In the genomic region with DNA sequence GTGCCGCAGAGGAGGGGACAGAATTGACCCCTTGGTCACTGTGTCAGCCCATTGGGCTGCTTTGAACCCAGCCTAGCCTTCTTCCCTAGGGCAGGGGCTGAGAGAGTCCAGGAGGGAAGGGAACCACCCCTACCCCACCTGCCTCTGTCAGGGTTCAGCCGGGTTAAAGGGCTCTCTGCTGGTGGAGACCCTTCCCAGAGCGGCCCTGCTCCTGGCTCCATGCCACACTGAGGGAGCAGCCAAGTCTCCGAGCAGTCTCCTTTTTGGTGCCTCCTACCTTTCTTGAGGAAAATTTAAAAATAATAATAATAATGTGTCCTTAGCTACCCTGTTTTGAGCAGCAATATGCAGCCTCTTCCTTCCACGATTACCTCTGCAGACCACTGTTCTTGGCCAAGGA, we compare ENCODE assay signal across 26 mouse cellular contexts.
"Had no signal": no experiment of that assay in that cellular context is flagged by ENCODE, and none has a peak within 500 bp of the region (broad histone marks: within the 10 kb centered on the region; RNA-seq: fewer than 3 reads in every experiment).

No protein-coding gene starts in this region.

- H3K4me2 ChIP-seq: heart, embryonic 11.5 days; heart, embryonic 13.5 days; heart, embryonic 15.5 days; hindbrain, embryonic 12.5 days; intestine, embryonic 15.5 days; limb, embryonic 12.5 days; liver, embryonic 13.5 days; liver, embryonic 15.5 days had no signal

- H3K36me3 ChIP-seq: heart, embryonic 13.5 days; heart, embryonic 15.5 days; hindbrain, embryonic 10.5 days; hindbrain, embryonic 12.5 days; intestine, embryonic 15.5 days; limb, embryonic 10.5 days; limb, embryonic 12.5 days; liver, embryonic 13.5 days; liver, embryonic 15.5 days had no signal

- H3K27ac ChIP-seq: gastrocnemius, adult 2 months; heart, embryonic 13.5 days; heart, embryonic 15.5 days; hindbrain, embryonic 10.5 days; hindbrain, embryonic 12.5 days; hindbrain, embryonic 14.5 days; intestine, embryonic 15.5 days; layer of hippocampus, adult 2 months; left cerebral cortex, adult 2 months; limb, embryonic 10.5 days; limb, embryonic 12.5 days; liver, embryonic 13.5 days; liver, embryonic 15.5 days had no signal

- ATAC-seq: hindbrain, embryonic 16.5 days; inflammation-experienced regulatory T-cells, adult 6 months; intestine, embryonic 15.5 days; intestine, postnatal 0 days had no signal

- DNase-seq: gastrocnemius, adult 2 months; gastrocnemius, postnatal 10 days; gastrocnemius, postnatal 25 days; heart, postnatal 14 days; heart, postnatal 4 days; kidney, adult 18-20 months; kidney, adult 8-10 months; kidney, postnatal 10 days; kidney, postnatal 25 days; kidney, postnatal 4 days; liver, embryonic 13.5 days had no signal

- H3K9me3 ChIP-seq: heart, embryonic 13.5 days; heart, embryonic 15.5 days; hindbrain, embryonic 10.5 days; hindbrain, embryonic 12.5 days; intestine, embryonic 15.5 days; limb, embryonic 10.5 days; limb, embryonic 12.5 days; liver, embryonic 13.5 days; liver, embryonic 15.5 days had no signal

- H3K4me1 ChIP-seq: liver, embryonic 13.5 days; liver, embryonic 15.5 days had no signal

- H3K4me3 ChIP-seq: gastrocnemius, adult 2 months; heart, embryonic 15.5 days; hindbrain, embryonic 10.5 days; hindbrain, embryonic 12.5 days; layer of hippocampus, adult 2 months; left cerebral cortex, adult 2 months; limb, embryonic 10.5 days; limb, embryonic 12.5 days; liver, embryonic 13.5 days; liver, embryonic 15.5 days had no signal

- H3K9ac ChIP-seq: heart, embryonic 13.5 days; heart, embryonic 15.5 days; hindbrain, embryonic 12.5 days; hindbrain, embryonic 14.5 days; intestine, embryonic 15.5 days; limb, embryonic 12.5 days; liver, embryonic 13.5 days; liver, embryonic 15.5 days had no signal
